Mouse (Mus musculus): ENCODE measurements around the gene Snap29.

Gene Snap29

GRCm38 (mm10) chr16:17474091-17474490, 68.3 kb downstream of the Snap29 start:
- DNase-seq (ENCODE audit: low spot score) = no peak

- no peak for DNase-seq (ENCODE audit: low spot score)
Measured at GRCm38 (mm10) chr16:17474761-17475160, 69.0 kb downstream of the Snap29 start.

- DNase-seq (ENCODE audit: low spot score) = no peak
Measured at GRCm38 (mm10) chr16:17475326-17475725, 69.5 kb downstream of the Snap29 start.

GRCm38 (mm10) chr16:17478331-17478943, 72.7 kb downstream of the Snap29 start:
- no peak for DNase-seq (ENCODE audit: low spot score)

All from urinary bladder, postnatal 10 days (tissue).